Mouse (Mus musculus): ENCODE results near the gene Numa1. TPM values are rescaled to one million over a fixed set of nuclear protein-coding genes. Genes with fewer than 3 reads are reported as not detected.

The Numa1 gene
- polyA plus RNA-seq, 1 experiment from 2014 or later: 64.3 TPM

DNA sequence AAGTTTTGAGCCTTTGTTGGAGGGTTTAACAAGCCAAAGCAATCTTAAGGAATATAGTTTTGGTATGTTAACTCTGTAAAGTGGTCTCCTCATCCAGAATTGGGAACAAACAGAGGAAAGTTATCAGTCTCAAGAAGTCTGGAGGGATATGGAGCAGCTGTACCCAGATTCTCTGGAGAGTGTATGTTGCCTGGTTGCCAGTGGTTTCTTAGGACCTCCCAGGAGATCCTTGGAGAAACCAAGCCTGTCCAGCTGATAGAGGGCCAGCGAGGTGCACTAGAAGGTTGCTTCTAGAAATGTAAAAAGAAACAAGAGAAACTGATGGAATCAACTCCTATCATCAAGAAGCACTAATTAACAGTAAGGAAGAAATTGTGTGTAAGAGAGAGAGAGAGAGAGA is 17.7 kb downstream of the Numa1 start:
- H3K27ac ChIP-seq (ENCODE audit: low read length): peak overlapping the region; percentile 53

DNA sequence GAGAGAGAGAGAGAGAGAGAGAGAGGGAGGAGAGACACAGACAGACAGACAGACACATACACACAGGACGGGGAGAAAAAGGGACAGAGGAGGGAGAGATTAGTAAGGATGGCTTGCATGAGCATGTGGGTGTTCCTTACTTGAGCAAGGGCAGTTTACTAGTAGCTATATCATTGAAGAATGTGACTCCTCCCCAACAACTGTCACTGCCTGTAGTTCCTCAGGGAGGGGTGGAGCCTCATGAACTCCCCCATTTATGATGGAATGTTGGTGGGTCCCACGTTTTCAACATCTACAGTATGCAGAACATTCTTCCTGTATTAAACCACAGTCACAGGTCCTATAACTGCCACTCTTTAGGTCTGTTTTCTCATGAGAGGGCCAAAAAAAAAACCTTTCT is 18.2 kb downstream of the Numa1 start:
- H3K4me1 ChIP-seq (ENCODE audit: control insufficient read depth, insufficient read depth, low read length): peaks cover 4% of the 10 kb centered on the region
- H3K9ac ChIP-seq (ENCODE audit: low read length): no peak overlapping the region
- no peak overlapping the region for H3K4me2 ChIP-seq (ENCODE audit: low read depth, low read length)
- 28% methylated on average over 2 of the region's 2 CpGs for WGBS
- 0 out of 2 replicates have a peak, but pooled peaks have one; percentile 21 for ATAC-seq (ENCODE audit: insufficient read depth, low FRiP score)
- H3K36me3 ChIP-seq (ENCODE audit: control insufficient read depth, insufficient read depth, low read length): no peaks in the 10 kb centered on the region
- no peaks in the 10 kb centered on the region for H3K9me3 ChIP-seq (replicated peaks; ENCODE audit: control insufficient read depth, low read length)
- H3K27ac ChIP-seq (ENCODE audit: low read length): peak overlapping the region; percentile 53; the same call in 1 of the 2 replicates
- H3K27me3 ChIP-seq (ENCODE audit: control insufficient read depth, insufficient read depth, low read length): no peaks in the 10 kb centered on the region
- H3K4me3 ChIP-seq (replicated peaks; ENCODE audit: low read length): no peak overlapping the region

More for the DNA sequence above, 17.7 kb downstream of the Numa1 start:
- Histone ChIP-seq H3K9me3 (replicated peaks; ENCODE audit: control insufficient read depth, low read length) (no peaks in the 10 kb centered on the region), H3K4me1 (ENCODE audit: control insufficient read depth, insufficient read depth, low read length) (peaks cover 4% of the 10 kb centered on the region), H3K4me2 (ENCODE audit: low read depth, low read length) (no peak overlapping the region), H3K9ac (ENCODE audit: low read length) (no peak overlapping the region), H3K36me3 (ENCODE audit: control insufficient read depth, insufficient read depth, low read length) (no peaks in the 10 kb centered on the region), H3K4me3 (replicated peaks; ENCODE audit: low read length) (no peak overlapping the region), H3K27me3 (ENCODE audit: control insufficient read depth, insufficient read depth, low read length) (no peaks in the 10 kb centered on the region)
- peak; percentile 72 for ATAC-seq (ENCODE audit: insufficient read depth, low FRiP score)
- WGBS: 50% methylated on average over 1 of the region's 1 CpGs

DNA sequence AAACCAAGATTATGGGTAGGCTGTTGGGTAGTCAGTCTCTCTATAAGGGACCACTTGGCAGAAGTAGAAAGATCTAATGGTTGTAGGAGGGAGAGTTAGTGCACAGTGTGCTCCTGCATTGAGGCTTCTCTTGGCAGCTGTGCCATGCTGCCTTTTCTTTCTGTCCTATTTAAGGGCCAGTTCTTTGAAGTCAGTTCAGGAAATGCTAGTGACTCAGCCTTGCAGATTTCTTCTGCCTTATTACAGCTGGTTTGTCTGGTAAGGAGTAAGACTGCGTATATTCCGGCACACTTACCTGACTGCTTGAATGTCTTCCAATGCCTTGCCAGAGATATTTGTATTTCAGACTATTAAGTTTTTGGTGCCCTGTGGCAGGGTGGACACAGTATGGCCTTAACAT is 20.3 kb downstream of the Numa1 start:
- Histone ChIP-seq H3K27ac (ENCODE audit: low read length) (no peak overlapping the region), H3K9ac (ENCODE audit: low read length) (no peak overlapping the region), H3K27me3 (ENCODE audit: control insufficient read depth, insufficient read depth, low read length) (no peaks in the 10 kb centered on the region), H3K9me3 (replicated peaks; ENCODE audit: control insufficient read depth, low read length) (no peaks in the 10 kb centered on the region), H3K4me3 (replicated peaks; ENCODE audit: low read length) (no peak overlapping the region), H3K4me2 (ENCODE audit: low read depth, low read length) (no peak overlapping the region), H3K36me3 (ENCODE audit: control insufficient read depth, insufficient read depth, low read length) (no peaks in the 10 kb centered on the region), H3K4me1 (ENCODE audit: control insufficient read depth, insufficient read depth, low read length) (peaks cover 4% of the 10 kb centered on the region)
- ATAC-seq (ENCODE audit: insufficient read depth, low FRiP score): no peak
- WGBS: 93% methylated on average over 2 of the region's 2 CpGs

DNA sequence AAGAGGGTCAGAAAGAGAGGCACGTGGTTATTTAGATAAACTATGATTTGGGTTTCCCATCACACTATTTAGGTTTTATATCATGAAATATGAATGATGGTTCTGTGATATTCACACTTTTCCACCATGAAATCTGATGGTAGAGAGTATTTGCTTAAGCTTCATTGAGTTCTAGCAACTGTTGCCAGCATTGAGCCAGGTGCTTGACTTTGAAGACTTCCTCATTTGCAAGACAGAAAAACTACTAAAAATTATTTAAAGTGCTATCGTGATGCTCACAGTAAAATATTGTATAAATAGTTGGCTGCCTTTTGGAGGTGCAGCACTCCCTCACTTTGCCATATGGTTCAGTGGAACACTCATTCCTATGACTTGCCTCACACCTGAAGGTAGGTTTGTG is 21.4 kb downstream of the Numa1 start:
- H3K4me3 ChIP-seq (replicated peaks; ENCODE audit: low read length): no peak overlapping the region
- WGBS: 73% methylated on average over 2 of the region's 2 CpGs
- H3K9me3 ChIP-seq (replicated peaks; ENCODE audit: control insufficient read depth, low read length): no peaks in the 10 kb centered on the region
- peaks cover 7% of the 10 kb centered on the region for H3K4me1 ChIP-seq (ENCODE audit: control insufficient read depth, insufficient read depth, low read length)
- H3K27ac ChIP-seq (ENCODE audit: low read length): no peak overlapping the region
- no peak for ATAC-seq (ENCODE audit: insufficient read depth, low FRiP score)
- H3K4me2 ChIP-seq (ENCODE audit: low read depth, low read length): no peak overlapping the region
- H3K27me3 ChIP-seq (ENCODE audit: control insufficient read depth, insufficient read depth, low read length): no peaks in the 10 kb centered on the region
- H3K9ac ChIP-seq (ENCODE audit: low read length): no peak overlapping the region
- no peaks in the 10 kb centered on the region for H3K36me3 ChIP-seq (ENCODE audit: control insufficient read depth, insufficient read depth, low read length)

DNA sequence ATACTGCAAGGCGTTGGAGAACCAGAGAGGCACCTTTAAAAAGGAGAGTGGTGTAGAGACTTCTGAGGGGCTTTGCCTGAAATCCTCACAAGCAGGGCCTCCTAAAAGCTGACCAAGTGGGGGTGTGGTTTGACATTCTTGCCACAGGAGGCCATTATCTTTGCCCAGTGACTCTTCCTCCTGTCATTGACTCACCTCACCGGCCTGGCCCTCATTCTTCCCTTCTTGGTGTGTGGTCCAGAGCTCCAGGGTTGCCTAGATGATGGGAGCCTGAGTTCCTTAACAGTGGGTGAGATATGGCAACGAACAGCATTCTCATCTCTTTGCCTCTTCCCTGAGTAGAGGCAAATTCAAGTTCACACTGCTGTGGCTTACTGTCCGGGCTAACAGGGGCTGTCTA is 22.0 kb downstream of the Numa1 start:
- no peaks in the 10 kb centered on the region for H3K27me3 ChIP-seq (ENCODE audit: control insufficient read depth, insufficient read depth, low read length)
- no peaks in the 10 kb centered on the region for H3K9me3 ChIP-seq (replicated peaks; ENCODE audit: control insufficient read depth, low read length)
- H3K36me3 ChIP-seq (ENCODE audit: control insufficient read depth, insufficient read depth, low read length): no peaks in the 10 kb centered on the region
- no peak overlapping the region for H3K27ac ChIP-seq (ENCODE audit: low read length)
- no peak overlapping the region for H3K4me2 ChIP-seq (ENCODE audit: low read depth, low read length)
- no peak for ATAC-seq (ENCODE audit: insufficient read depth, low FRiP score)
- H3K4me3 ChIP-seq (replicated peaks; ENCODE audit: low read length): no peak overlapping the region
- peaks cover 7% of the 10 kb centered on the region for H3K4me1 ChIP-seq (ENCODE audit: control insufficient read depth, insufficient read depth, low read length)
- no peak overlapping the region for H3K9ac ChIP-seq (ENCODE audit: low read length)
- 63% methylated on average over 4 of the region's 4 CpGs for WGBS

DNA sequence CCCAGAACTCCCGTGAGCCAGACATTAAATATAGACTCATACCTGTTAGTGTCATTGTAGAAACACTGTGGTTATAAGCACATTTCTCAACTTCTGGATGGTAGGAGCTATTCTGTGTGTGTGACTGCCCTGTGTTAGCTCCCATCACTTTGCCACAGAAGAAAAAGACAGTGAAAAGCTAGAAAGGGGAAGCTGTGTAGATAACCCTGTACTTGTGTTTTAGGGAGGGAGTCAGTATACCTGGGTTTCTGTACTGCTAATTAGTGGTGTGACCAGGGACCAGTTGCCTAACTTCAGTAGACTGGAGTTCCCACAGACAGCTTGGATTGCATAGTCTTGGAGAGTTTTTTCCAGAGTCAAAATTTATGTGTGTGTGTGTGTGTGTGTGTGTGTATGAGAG is 22.6 kb downstream of the Numa1 start:
- no peak overlapping the region for H3K9ac ChIP-seq (ENCODE audit: low read length)
- no peak overlapping the region for H3K4me3 ChIP-seq (replicated peaks; ENCODE audit: low read length)
- H3K4me2 ChIP-seq (ENCODE audit: low read depth, low read length): no peak overlapping the region
- 67% methylated on average over 1 of the region's 1 CpGs for WGBS
- no peak for ATAC-seq (ENCODE audit: insufficient read depth, low FRiP score)
- H3K9me3 ChIP-seq (replicated peaks; ENCODE audit: control insufficient read depth, low read length): no peaks in the 10 kb centered on the region
- H3K27me3 ChIP-seq (ENCODE audit: control insufficient read depth, insufficient read depth, low read length): no peaks in the 10 kb centered on the region
- no peak overlapping the region for H3K27ac ChIP-seq (ENCODE audit: low read length)
- H3K36me3 ChIP-seq (ENCODE audit: control insufficient read depth, insufficient read depth, low read length): no peaks in the 10 kb centered on the region
- peaks cover 7% of the 10 kb centered on the region for H3K4me1 ChIP-seq (ENCODE audit: control insufficient read depth, insufficient read depth, low read length)

DNA sequence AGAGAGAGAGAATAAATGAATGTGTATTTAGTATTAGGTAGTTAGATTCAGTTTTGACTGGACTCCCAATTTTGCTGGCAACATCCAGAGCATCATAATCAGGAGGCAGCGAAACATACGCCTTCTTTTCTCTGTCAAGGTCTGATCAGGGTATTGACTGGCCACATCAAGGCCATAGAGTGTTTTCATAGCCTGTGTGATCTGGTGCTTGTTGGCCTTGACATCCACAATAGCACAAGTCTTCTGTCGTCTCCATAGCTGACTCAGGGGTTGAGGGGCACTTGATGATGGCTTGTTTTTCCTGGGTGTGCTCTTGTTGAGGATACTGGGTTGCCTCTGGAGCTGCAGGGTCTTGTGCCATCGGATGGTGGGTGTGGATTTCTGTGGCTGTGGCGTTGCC is 23.0 kb downstream of the Numa1 start:
- ATAC-seq (ENCODE audit: insufficient read depth, low FRiP score): no peak
- no peaks in the 10 kb centered on the region for H3K27me3 ChIP-seq (ENCODE audit: control insufficient read depth, insufficient read depth, low read length)
- no peak overlapping the region for H3K9ac ChIP-seq (ENCODE audit: low read length)
- H3K4me1 ChIP-seq (ENCODE audit: control insufficient read depth, insufficient read depth, low read length): peaks cover 7% of the 10 kb centered on the region
- 82% methylated on average over 5 of the region's 5 CpGs for WGBS
- H3K27ac ChIP-seq (ENCODE audit: low read length): no peak overlapping the region
- H3K36me3 ChIP-seq (ENCODE audit: control insufficient read depth, insufficient read depth, low read length): no peaks in the 10 kb centered on the region
- no peak overlapping the region for H3K4me3 ChIP-seq (replicated peaks; ENCODE audit: low read length)
- H3K9me3 ChIP-seq (replicated peaks; ENCODE audit: control insufficient read depth, low read length): no peaks in the 10 kb centered on the region
- H3K4me2 ChIP-seq (ENCODE audit: low read depth, low read length): no peak overlapping the region

DNA sequence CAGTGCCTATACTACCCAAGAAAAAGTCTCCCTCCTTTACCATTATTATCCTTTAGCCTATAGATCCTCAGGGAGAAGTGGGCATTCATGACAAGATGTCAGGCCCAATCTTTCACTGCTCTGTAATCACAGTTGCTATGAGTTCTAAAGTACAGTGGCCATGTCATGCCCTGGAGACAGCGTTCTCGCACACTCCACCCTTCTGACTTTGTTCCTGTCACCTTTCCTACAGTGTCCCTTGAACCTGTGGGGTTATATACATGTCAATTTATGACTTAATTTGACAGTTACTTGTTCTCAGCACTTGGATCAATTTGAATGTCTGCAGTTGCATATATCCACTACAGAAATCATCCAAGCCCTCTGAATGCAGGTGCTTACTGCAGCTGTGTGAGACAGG is 28.9 kb downstream of the Numa1 start:
- 0 out of 2 replicates have a peak, but pooled peaks cover 4% of the 10 kb centered on the region for H3K4me1 ChIP-seq (ENCODE audit: control insufficient read depth, insufficient read depth, low read length)
- H3K4me3 ChIP-seq (replicated peaks; ENCODE audit: low read length): no peak overlapping the region
- no peak for ATAC-seq (ENCODE audit: insufficient read depth, low FRiP score)
- H3K9me3 ChIP-seq (replicated peaks; ENCODE audit: control insufficient read depth, low read length): no peaks in the 10 kb centered on the region
- H3K9ac ChIP-seq (ENCODE audit: low read length): no peak overlapping the region
- no peak overlapping the region for H3K27ac ChIP-seq (ENCODE audit: low read length)
- 93% methylated on average over 2 of the region's 2 CpGs for WGBS
- H3K36me3 ChIP-seq (ENCODE audit: control insufficient read depth, insufficient read depth, low read length): no peaks in the 10 kb centered on the region
- H3K4me2 ChIP-seq (ENCODE audit: low read depth, low read length): no peak overlapping the region
- no peaks in the 10 kb centered on the region for H3K27me3 ChIP-seq (ENCODE audit: control insufficient read depth, insufficient read depth, low read length)

DNA sequence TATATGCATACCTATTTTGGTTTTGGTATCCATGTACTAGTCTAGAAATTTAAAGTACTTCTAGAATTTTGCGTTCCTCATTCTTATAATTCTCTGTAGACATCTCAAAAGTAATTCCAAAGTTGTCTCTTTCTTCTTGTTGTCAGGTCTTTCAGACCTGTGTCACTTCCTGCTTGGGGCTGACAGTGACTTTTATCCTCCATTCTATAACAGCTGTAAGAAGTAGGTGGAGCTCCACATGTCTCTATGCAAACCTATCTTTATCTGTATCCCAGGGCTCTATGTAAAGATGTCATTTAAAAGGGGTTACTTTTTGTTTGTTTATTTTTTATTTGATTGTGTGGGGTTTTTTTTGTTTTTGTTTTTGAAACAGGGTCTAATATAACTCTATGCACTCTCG is 29.7 kb downstream of the Numa1 start:
- H3K27me3 ChIP-seq (ENCODE audit: control insufficient read depth, insufficient read depth, low read length): no peaks in the 10 kb centered on the region
- H3K36me3 ChIP-seq (ENCODE audit: control insufficient read depth, insufficient read depth, low read length): no peaks in the 10 kb centered on the region
- WGBS: 91% methylated on average over 2 of the region's 2 CpGs
- H3K4me3 ChIP-seq (replicated peaks; ENCODE audit: low read length): no peak overlapping the region
- ATAC-seq (ENCODE audit: insufficient read depth, low FRiP score): no peak
- peaks cover 4% of the 10 kb centered on the region; the same call in 1 of the 2 replicates for H3K4me1 ChIP-seq (ENCODE audit: control insufficient read depth, insufficient read depth, low read length)
- H3K27ac ChIP-seq (ENCODE audit: low read length): no peak overlapping the region
- no peak overlapping the region for H3K4me2 ChIP-seq (ENCODE audit: low read depth, low read length)
- H3K9me3 ChIP-seq (replicated peaks; ENCODE audit: control insufficient read depth, low read length): no peaks in the 10 kb centered on the region
- H3K9ac ChIP-seq (ENCODE audit: low read length): no peak overlapping the region

DNA sequence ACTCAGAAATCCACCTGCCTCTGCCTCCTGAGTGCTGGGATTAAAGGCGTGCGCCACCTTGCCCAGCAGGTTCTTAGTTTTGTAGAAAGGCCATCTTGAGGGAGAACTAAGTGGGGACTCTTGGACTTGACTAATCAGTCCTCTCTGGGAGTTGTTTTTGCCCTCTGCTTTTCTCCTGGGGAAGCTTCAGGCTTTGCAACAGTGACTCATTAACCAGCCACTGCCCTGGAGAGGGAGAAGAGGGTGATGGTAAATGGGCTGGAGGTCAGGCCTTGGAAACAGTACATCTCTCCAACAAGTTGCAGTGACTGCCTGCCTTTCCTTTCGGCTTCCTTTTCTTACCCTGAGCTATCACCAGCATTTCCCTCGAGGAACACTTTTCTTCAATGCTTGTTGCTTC is 30.6 kb downstream of the Numa1 start:
- 91% methylated on average over 4 of the region's 4 CpGs for WGBS
- no peak overlapping the region for H3K27ac ChIP-seq (ENCODE audit: low read length)
- H3K9ac ChIP-seq (ENCODE audit: low read length): no peak overlapping the region
- H3K27me3 ChIP-seq (ENCODE audit: control insufficient read depth, insufficient read depth, low read length): no peaks in the 10 kb centered on the region
- ATAC-seq (ENCODE audit: insufficient read depth, low FRiP score): no peak
- H3K4me1 ChIP-seq (ENCODE audit: control insufficient read depth, insufficient read depth, low read length): peaks cover 10% of the 10 kb centered on the region; the same call in 1 of the 2 replicates
- H3K4me3 ChIP-seq (replicated peaks; ENCODE audit: low read length): no peak overlapping the region
- no peaks in the 10 kb centered on the region for H3K9me3 ChIP-seq (replicated peaks; ENCODE audit: control insufficient read depth, low read length)
- H3K4me2 ChIP-seq (ENCODE audit: low read depth, low read length): no peak overlapping the region
- no peaks in the 10 kb centered on the region for H3K36me3 ChIP-seq (ENCODE audit: control insufficient read depth, insufficient read depth, low read length)

All from stomach, embryonic 16.5 days (tissue).